Mouse (Mus musculus) embryonic fibroblast, embryonic 13.5 days (primary cell): ENCODE measurements around the gene Nos1.

Experiments
- CTCF ChIP-seq: IDR thresholded peaks from 2 replicates; pipeline ENCODE4 v1.5.1; 2011; ENCODE audit warnings: mild to moderate bottlenecking, control low read depth, low read length, moderate library complexity, borderline replicate concordance; ENCODE audit not compliant: insufficient read depth
- POLR2A ChIP-seq: IDR thresholded peaks from 2 replicates; pipeline ENCODE4 v1.6.1; 2011; ENCODE audit warnings: low read depth, mild to moderate bottlenecking, control low read depth, low read length, moderate library complexity

DNA sequence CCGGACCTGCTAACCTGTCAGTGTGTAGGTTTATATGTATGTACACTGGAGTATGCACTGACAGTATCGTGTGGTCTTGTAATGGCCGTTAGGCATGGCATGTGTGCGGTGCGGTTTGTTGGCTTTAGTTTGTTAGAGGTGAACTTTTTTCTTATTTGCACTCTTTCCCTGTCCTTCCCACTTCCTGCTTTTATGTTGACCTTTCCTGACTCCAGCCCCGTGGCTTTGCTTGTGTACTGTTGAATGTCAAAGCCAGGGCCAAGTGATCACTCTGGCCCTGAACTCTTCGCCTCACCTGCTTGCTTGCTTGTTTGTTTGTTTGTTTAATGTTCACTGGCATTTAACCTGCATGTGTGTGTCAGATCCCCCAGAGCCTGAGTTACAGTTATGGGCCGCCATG is 200.1 kb downstream of the Nos1 start:
- TF ChIP-seq POLR2A (no peak), CTCF (no peak)
